Mouse (Mus musculus) adrenal gland, postnatal 36 days (tissue): Measurements from ENCODE around the gene Amt. TPM values are rescaled to one million over a fixed set of nuclear protein-coding genes. Genes with fewer than 3 reads are reported as not detected.
A peak's percentile ranks its signal among the peaks of the same experiment; 100 is the strongest.

ENCODE experiments used
- DNase-seq, 2 experiments: peaks; one replicate each; pipeline ENCODE4 v3.0.0; 2021; ENCODE audit warnings: mixed read lengths in 1 of 2
- total RNA-seq, 2 experiments: library from RNA; stranded (reverse); gene quantifications; 2 replicates each; pipeline ENCODE4 v1.2.3; 2021

The Amt gene
- total RNA-seq, 2 experiments from 2014 or later = 2.7 to 4.4 TPM

- peak; percentile 94 to 96 for DNase-seq
Measured at GRCm38 (mm10) chr9:108338886-108339781, 42.5 kb downstream of the Amt start, which contains the start of gene Gpx1. Gene Gpx1 (plus strand): TSS chr9:108338903.

GRCm38 (mm10) chr9:108339886-108340257 lies 43.2 kb downstream of the Amt start:
- peak; percentile 39 to 44 for DNase-seq

GRCm38 (mm10) chr9:108340258-108341138 lies 43.8 kb downstream of the Amt start:
- peak; percentile 42 to 52 for DNase-seq

GRCm38 (mm10) chr9:108341139-108341475 lies 44.5 kb downstream of the Amt start:
- no peak for DNase-seq

GRCm38 (mm10) chr9:108341801-108342200 lies 45.1 kb downstream of the Amt start:
- peak; percentile 50 to 54 for DNase-seq

DNA sequence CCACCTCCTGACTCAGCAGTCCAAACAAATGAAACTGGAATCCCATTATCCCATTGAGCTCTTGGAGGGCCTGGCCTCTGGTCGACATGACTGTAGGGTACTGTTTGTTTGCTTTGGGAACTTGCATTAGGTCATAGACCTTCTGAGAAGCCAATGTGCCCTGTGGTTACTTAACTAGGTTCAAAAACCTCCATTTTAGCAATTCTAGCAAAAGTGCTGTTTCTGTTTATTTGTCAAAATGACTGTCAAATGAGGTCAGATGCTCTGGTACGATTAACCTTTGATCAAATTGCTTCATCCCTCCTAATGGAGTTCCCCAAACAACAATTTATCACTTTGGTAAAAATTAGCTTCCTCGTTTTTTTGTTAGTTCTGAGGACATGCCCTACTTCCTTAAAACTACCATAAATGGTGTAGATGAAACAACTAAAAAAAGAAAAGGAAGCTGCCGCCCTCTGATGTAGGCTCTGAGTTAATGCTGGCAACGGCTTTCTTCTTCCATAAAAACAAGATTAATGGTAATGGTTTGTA lies 45.7 kb downstream of the Amt start:
- DNase-seq = peak in 1 of 2 experiments; percentile 21

- peak in 1 of 2 experiments; percentile 19 for DNase-seq
Measured at GRCm38 (mm10) chr9:108343331-108343730, 46.7 kb downstream of the Amt start.

DNA sequence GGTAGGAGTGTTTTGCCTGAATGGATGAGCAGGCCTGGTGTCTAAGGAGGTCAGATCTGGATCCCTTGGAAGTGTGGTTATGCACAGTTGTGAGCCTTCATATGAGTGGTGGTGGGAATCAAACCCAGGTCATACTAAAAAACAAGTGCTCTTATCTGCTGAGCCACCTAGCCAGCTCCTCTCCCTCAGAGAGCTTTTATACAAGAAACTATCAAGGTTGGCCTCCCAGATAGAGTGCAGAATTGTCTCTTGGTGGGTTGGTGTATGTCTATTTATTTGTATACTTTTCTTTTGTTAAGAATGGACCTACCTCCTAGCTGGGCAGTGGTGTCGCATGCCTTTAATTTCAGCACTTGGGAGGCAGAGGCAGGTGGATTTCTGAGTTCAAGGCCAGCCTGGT lies 47.2 kb downstream of the Amt start:
- no peak for DNase-seq

- no peak for DNase-seq
Measured at GRCm38 (mm10) chr9:108344471-108344870, 47.8 kb downstream of the Amt start.

- DNase-seq = no peak
Measured at GRCm38 (mm10) chr9:108347024-108347423, 50.4 kb downstream of the Amt start.

- DNase-seq = peak; percentile 91 to 95
Measured at GRCm38 (mm10) chr9:108347540-108348289, 51.1 kb downstream of the Amt start, which contains the start of gene Usp4. Gene Usp4 (plus strand): TSS chr9:108347853.

DNA sequence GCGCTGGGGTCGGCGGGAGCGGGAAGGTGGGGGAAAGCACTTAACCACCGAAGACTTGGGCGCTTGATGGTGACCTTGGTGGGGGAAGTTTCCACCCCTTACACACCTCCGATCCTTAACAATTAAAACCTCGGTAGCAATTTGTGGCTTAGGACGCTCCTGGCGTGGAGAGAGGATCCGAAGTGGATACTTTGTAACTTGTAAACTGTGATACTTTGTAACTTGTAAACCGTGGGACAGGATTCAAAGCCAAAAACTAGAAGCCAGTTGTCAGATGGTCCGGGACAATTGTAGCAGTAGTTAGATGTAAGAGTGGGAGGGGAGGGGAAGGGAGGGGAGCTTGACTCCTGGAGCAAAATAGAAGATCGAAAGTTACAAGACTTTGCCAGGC lies 51.6 kb downstream of the Amt start:
- no peak for DNase-seq

- no peak for DNase-seq
Measured at GRCm38 (mm10) chr9:108349727-108350126, 53.1 kb downstream of the Amt start.

Other genes with a start within 250 kb of the Amt start
- gene Gmppb, start 247.6 kb upstream of the Amt start, total RNA-seq = 10 to 100 TPM; 27.0 to 28.5 TPM
- gene Amigo3, start 243.7 kb upstream of the Amt start, total RNA-seq = 1 to 10 TPM; 4.5 to 4.7 TPM
- gene Mst1, start 216.4 kb upstream of the Amt start, total RNA-seq = under 1 TPM; 0.17 to 0.49 TPM
- 10 to 100 TPM; 54.3 to 57.1 TPM for gene Rnf123, start 213.5 kb upstream of the Amt start, total RNA-seq
- gene Apeh, start 202.2 kb upstream of the Amt start, total RNA-seq = 10 to 100 TPM; 72.7 to 88.0 TPM
- gene Bsn, start 106.5 kb upstream of the Amt start, total RNA-seq = 1 to 10 TPM; 3.2 to 4.3 TPM
- 100 to 1,000 TPM; 142 to 144 TPM for gene Dag1, start 32.9 kb upstream of the Amt start, total RNA-seq
- 10 to 100 TPM; 17.1 TPM for gene Nicn1, start 6.4 kb upstream of the Amt start, total RNA-seq
- 100 to 1,000 TPM; 363 to 383 TPM for gene Rhoa, start 9.3 kb downstream of the Amt start, total RNA-seq
- 10 to 100 TPM; 38.8 to 48.3 TPM for gene Tcta, start 9.3 kb downstream of the Amt start, total RNA-seq
- gene Gpx1, start 42.0 kb downstream of the Amt start, total RNA-seq = 100 to 1,000 TPM; 538 to 748 TPM
- 100 to 1,000 TPM; 110 to 120 TPM for gene Usp4, start 51.0 kb downstream of the Amt start, total RNA-seq
- 1 to 10 TPM in 1 of 2 experiments, under 1 TPM in 1; 0.93 to 1.3 TPM for gene 1700102P08Rik, start 96.0 kb downstream of the Amt start, total RNA-seq
- not detected for gene Ccdc36, start 131.6 kb downstream of the Amt start, total RNA-seq
- gene BC048562, start 139.6 kb downstream of the Amt start, total RNA-seq = not detected
- gene Ccdc71, start 163.7 kb downstream of the Amt start, total RNA-seq = 10 to 100 TPM; 37.1 to 48.1 TPM
- gene Klhdc8b, start 164.7 kb downstream of the Amt start, total RNA-seq = 10 to 100 TPM; 20.1 to 21.5 TPM
- 100 to 1,000 TPM; 117 to 133 TPM for gene Lamb2, start 182.9 kb downstream of the Amt start, total RNA-seq
- 100 to 1,000 TPM; 204 to 213 TPM for gene Usp19, start 193.7 kb downstream of the Amt start, total RNA-seq
- gene Qars, start 210.9 kb downstream of the Amt start, total RNA-seq = 100 to 1,000 TPM; 191 to 194 TPM
- gene Qrich1, start 220.0 kb downstream of the Amt start, total RNA-seq = 100 to 1,000 TPM; 106 to 125 TPM